Mouse (Mus musculus): ENCODE measurements around the gene Enpp6.

DNA sequence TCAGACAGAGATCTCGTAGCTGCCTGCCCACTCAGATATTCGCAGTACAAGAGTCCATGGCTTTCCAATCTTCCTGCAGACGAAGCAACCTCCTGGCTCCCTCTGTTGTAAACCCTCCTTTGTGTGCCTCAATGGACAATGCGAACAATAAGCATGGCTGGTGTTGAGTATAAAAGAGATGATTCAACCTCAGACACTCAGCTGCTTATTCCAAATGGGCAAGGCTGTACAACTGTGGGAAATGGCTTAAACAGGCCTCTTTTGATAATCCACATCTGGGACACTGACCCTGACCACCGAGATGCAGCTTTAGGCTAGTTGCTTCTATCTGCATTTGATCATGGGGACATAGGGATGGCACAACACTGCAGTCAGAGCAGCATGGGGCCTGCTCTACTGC lies 19.0 kb downstream of the Enpp6 start:
- TF ChIP-seq CTCF (IDR thresholded peaks at IDR 0.05) (no peak), EP300 (IDR thresholded peaks at IDR 0.05; ENCODE audit: insufficient read depth, low read depth, low read length) (no peak), POLR2A (IDR thresholded peaks at IDR 0.05; ENCODE audit: insufficient read depth, low read depth, low read length) (no peak)

Measured in heart, adult 2 months (tissue).